Comparison of ENCODE assay signal across 8 mouse cellular contexts in genomic region chr5:111578977-111579727, GRCm38 (mm10).
DNase-seq lines count a peak whose midpoint lies in the region; ATAC-seq lines count a peak whose summit lies in the region.
"Had no signal": no experiment of that assay in that cellular context is flagged by ENCODE, and none has a peak within 500 bp of the region (broad histone marks: within the 10 kb centered on the region; RNA-seq: fewer than 3 reads in every experiment).

No protein-coding gene starts in this region.

- no peak overlapping the region for H3K9ac ChIP-seq in forebrain, embryonic 14.5 days (ENCODE audit: low read length)
- H3K9ac ChIP-seq in limb, embryonic 13.5 days: 0 out of 2 replicates have a peak overlapping the region, but pooled peaks have one; percentile 39

- H3K4me2 ChIP-seq in forebrain, embryonic 14.5 days (ENCODE audit: low read length): no peak overlapping the region
- H3K4me2 ChIP-seq in limb, embryonic 13.5 days (replicated peaks): peak overlapping the region; percentile 7; the same call in 1 of the 2 replicates

- WGBS in forebrain, embryonic 14.5 days: 17% methylated on average over 12 of the region's 12 CpGs
- 15% methylated on average over 12 of the region's 12 CpGs for WGBS in limb, embryonic 13.5 days

- H3K9me3 ChIP-seq in forebrain, embryonic 14.5 days (replicated peaks; ENCODE audit: control insufficient read depth, low read length): no peaks in the 10 kb centered on the region
- no peaks in the 10 kb centered on the region for H3K9me3 ChIP-seq in limb, embryonic 13.5 days
- H3K9me3 ChIP-seq: megakaryocyte, embryonic 14.5 days had no signal

- peak; percentile 21 for DNase-seq in right cerebral cortex, postnatal 25 days
- no peak for DNase-seq in right cerebral cortex, adult 18-20 months
- DNase-seq in forebrain, embryonic 14.5 days (ENCODE audit: low spot score): peak; percentile 39
- DNase-seq in layer of hippocampus, postnatal 14 days (ENCODE audit: low spot score in 2 of 2): no peak
- no peak for DNase-seq in layer of hippocampus, adult 9-10 months (ENCODE audit: low spot score)
- DNase-seq in spleen, postnatal 14 days (ENCODE audit: low spot score in 2 of 2): no peak

- H3K27me3 ChIP-seq in forebrain, embryonic 14.5 days (replicated peaks; ENCODE audit: control insufficient read depth, insufficient read depth, low read length): no peaks in the 10 kb centered on the region
- peaks cover 6% of the 10 kb centered on the region for H3K27me3 ChIP-seq in limb, embryonic 13.5 days

- H3K36me3 ChIP-seq in forebrain, embryonic 14.5 days (ENCODE audit: control insufficient read depth, insufficient read depth, low read length): no peaks in the 10 kb centered on the region
- no peaks in the 10 kb centered on the region for H3K36me3 ChIP-seq in limb, embryonic 13.5 days

- peak overlapping the region; percentile 36; the same call in 1 of the 2 replicates for H3K27ac ChIP-seq in forebrain, embryonic 14.5 days (ENCODE audit: low read depth, low read length)
- peak overlapping the region; percentile 86; the same call in 1 of the 2 replicates for H3K27ac ChIP-seq in limb, embryonic 13.5 days

- no peak for ATAC-seq in forebrain, embryonic 14.5 days
- no peak; the same call in 1 of the 2 replicates for ATAC-seq in limb, embryonic 13.5 days (ENCODE audit: low FRiP score, low read depth)

- H3K4me1 ChIP-seq in forebrain, embryonic 14.5 days (ENCODE audit: control insufficient read depth, insufficient read depth, low read length): peaks cover 58% of the 10 kb centered on the region
- H3K4me1 ChIP-seq in limb, embryonic 13.5 days: peaks cover 70% of the 10 kb centered on the region

- H3K4me3 ChIP-seq in forebrain, embryonic 14.5 days (ENCODE audit: low read depth, low read length): no peak overlapping the region
- H3K4me3 ChIP-seq in limb, embryonic 13.5 days: no peak overlapping the region
- H3K4me3 ChIP-seq: megakaryocyte, embryonic 14.5 days had no signal

Comparison
In these comparisons a context has a peak if more than half of its experiments do, and no peak if none do; other contexts are left out.
1. DNase-seq: peak in right cerebral cortex, postnatal 25 days (single experiment) and forebrain, embryonic 14.5 days (single experiment); none in right cerebral cortex, adult 18-20 months (single experiment), layer of hippocampus, postnatal 14 days (0 of 2), layer of hippocampus, adult 9-10 months (single experiment) and spleen, postnatal 14 days (0 of 2).